Mouse (Mus musculus): ENCODE data around the gene 1110002E22Rik.

The 1110002E22Rik gene

DNA sequence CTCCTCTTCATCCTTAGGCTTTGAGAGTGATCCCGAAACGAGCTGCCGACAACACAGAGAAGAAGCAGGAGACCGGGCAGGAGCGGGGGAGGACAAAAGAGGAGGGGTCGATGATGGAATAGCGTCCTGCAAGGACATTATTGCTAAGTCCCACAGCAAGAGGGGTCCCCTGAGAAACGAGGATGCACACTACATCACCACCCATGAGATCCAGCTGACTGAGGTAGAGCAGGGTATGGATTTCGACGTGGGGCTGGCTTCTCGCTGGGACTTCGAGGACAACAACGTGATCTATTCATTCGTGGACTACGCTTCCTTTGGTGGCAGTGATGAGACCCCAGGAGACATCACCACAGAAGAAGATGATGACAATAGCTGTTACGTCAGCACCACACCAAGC is 1.1 kb downstream of the 1110002E22Rik start:
- DNase-seq = no peak

DNA sequence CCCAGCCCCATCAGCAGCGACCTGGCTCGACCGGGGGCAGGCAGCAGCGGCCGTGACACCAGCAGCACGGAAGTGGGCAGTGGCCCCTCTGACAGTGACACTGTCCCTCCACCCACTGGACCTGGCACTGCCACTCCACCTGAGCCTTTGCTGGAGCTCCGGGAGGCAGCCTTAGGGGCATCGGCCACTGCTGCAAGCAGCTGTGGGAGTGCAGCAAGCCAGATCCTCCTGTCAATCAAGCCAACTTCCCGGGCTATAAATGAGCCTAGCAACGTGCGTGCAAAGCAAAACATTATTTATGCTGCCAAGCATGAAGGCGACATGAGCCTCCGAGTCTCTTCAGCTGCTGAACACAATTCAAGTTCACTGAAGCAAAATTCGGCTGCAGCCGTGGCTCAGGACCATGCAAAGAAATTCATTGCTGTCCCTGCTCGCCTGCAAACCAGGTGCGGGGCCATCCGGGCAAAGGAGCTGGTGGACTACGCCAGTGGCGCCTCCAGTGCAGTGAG is 1.6 kb downstream of the 1110002E22Rik start:
- peak in 1 of 2 experiments; percentile 24 for DNase-seq

DNA sequence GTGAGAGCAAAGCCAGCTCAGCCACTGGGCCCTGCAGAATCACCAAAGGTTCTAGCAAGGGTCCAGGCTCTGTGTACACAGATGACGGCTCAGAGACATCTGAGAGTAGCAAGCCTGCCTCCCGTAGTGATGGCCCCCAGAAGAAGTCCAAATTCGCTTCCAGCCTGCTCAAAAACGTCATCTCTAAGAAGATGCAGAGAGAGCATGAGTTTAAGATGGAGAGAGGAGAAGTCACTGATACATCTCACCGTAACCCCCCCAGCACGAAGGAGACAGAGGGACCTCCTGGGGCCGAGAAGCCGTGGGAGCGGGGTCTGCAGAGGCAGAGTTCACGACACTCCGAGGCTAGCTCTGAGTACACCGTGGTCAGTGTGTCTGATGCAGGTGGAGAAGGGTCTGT is 2.4 kb downstream of the 1110002E22Rik start, which contains the start of gene Gm5105:
Gm5105 (minus strand) TSS at position 101 of the 400 bp plus-strand sequence.
- no peak for DNase-seq

DNA sequence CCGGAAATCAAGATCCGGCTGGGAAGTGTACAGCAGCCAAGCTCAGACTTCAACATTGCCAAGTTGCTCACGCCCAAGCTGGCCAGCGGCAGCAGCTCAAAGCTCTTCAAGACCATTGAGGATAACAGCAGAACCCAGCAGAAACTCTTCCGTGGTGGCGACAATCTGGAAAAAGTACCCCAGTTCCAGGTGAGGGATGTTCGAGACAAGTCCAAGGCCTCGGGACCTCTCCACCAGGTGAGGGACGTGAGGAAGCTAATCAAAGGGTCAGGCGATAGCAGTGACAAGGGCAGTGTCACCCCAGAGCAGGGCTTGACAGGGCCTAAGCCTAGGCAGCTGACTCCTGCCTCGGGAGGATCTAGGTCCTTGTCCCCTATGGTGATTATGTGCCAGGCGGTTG is 3.3 kb downstream of the 1110002E22Rik start:
- no peak for DNase-seq

DNA sequence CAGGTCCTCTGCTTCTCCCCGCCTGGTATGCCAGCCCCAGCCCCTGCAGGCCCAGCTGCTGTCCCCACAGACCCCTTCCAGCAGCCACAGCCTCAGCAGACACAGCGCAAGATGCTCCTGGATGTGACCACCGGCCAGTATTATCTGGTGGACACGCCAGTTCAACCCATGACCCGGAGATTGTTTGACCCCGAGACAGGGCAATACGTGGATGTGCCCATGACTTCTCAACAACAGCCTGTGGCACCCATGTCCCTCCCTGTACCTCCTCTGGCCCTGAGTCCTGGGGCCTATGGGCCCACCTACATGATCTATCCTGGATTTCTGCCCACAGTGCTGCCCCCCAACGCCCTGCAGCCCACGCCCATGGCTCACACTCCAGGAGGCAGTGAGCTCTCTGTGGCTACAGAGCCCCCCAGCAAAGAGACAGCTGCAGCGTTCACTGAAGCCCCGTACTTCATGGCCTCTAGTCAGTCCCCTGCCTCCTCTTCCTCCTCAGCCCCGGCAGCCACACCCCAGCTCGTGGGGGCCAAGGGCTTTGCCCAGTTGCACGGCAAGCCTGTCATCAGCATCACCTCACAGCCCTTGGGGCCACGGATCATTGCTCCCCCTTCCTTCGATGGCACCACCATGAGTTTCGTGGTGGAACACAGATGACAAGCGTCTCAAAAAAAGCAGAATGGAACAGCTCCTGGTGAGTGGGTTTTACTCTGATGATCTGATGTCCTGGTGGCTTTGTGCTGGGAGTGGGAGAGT is 5.1 kb downstream of the 1110002E22Rik start:
- no peak for DNase-seq

DNA sequence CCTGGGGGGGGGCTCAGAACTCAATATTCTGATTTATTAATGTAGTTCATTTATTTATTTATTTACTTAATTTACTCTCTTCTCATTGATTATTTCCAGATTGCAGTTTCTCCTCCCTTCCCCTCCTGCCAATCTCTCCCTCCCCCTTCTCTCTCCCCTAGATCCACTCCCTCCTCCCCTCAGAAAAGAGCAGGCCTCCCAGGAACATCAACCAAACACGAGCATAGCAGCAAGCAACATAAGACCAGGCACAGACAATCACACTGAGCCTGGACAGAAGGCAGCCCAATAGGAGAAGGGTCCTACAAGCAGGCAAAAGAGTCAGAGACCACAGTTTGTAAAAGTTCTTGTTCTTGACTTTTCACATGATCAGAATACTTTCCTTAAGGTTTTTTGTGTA is 6.2 kb downstream of the 1110002E22Rik start:
- DNase-seq = no peak

DNA sequence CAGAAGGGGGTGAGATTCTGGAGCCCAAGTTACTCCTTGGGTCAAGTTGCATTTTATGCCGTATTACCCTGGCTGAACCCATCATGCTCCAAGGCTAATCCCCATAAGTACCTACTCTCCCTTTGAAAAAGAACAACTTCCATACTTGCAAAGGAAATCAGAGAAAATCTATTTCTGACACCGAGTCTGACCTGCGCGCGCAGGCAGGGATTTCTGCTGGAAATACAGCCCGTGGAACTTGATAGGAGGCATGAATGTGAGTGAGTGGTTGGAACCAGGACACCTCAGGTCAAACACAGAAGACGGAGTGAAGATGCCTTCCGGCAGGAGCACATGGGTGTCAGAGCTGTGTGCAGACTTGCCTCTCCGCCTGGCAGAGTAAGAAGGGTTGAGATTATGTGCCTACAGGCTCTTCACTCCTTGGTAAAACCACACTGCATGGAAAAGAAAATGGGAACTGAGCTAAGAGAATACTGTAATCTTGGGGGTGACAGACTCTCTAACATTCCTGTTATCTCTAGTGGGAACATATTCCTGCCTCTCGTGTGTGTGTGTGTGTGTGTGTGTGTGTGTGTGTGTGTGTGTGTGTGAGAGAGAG is 6.7 kb downstream of the 1110002E22Rik start:
- DNase-seq = no peak

DNA sequence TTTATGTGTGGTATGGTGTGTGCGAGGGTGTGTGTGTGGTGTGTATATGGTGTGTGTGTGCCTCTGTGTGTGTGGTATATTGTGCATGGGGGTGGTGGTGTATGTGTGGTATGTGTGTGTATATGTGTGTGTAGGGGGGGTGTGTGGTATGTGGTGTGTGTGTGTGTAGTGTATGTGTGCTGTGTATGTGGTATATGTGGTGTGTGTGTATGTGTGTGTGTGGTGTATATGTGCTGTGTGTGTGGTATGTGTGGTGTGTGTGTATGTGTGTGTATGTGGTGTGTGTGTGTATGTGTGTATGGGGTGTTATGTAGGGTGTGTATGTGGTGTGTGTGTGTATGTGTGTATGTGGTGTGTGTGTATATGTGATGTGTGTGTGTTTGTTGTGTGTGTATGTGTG is 9.4 kb downstream of the 1110002E22Rik start:
- DNase-seq = no peak

DNA sequence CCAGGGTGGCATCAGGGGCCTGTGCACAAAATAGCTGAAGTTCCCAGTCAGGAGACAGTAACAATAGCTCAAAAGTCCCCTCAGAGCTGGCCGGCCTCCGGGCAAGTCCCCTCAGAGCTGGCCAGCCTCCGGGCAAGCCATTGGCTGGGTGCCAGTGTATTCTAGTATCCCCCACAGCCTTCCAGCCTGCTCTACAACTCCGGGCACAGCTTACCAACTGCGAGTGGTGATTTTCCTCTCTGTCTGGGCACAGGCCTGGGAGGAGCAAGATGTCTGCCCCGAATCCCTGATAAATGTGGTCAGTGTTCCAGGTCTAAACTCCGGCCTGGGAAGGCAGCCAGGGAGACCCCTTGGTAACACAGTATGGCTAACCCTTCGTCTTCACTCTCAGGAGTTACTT is 10.4 kb downstream of the 1110002E22Rik start:
- DNase-seq = peak in 1 of 2 experiments; percentile 25

DNA sequence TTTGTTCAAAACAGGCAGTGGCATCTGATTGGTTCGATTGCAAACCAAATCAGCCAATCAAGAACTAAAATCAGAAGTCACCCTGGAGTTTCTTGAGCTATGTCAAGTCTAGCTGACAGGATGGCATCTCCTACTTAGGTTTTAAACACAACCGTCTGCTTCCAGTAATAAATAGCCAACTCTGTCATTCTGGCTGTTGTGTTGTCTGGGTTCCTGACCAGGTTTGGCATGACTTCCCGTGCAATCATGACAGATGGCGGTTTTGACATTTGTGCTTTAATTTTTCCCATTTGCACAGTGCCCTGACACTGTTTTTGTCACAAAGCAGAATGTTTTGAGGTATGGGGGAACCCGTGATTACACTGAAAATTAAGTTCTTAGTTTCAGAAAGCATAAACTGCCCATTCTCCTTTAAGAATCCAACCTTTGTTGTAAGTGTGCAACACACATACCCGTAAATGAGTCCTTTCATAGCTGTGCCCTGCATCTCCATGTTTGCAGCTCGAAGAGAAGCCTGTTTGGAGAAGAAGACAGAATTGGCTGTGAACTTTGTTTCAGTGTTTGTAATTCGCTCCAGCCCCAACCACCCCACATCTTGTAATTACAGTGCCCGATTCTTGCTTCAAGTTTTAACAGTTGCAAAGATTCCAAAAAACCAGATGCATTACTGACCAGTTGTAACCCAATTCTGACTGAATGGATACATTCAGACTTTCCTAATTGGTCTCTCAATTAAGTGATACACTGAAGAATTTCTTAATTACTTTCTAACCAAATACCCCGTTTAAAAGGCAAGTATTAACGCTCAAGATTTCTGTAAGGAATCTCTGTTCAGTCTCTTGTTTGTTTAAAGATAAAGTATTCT is 12.9 kb downstream of the 1110002E22Rik start:
- DNase-seq = no peak

DNA sequence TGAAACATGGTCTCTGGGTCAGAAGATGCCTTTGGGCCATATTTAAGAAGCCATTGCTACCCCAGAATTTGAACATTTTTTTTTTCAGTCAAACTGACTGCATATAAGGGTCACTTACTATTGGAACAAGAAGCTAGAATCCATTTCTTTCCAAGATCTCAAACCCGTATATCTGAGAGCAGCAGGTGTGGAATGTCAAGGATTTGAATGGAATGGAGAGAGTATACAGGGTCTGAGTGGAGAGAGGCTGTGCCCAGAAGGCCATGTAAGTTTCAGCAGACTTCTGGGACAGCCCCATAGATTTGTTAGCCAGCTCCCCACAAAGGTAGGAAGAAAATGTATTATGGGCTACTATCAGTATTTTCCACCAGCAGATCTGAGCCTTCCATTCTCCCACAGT is 13.8 kb downstream of the 1110002E22Rik start:
- no peak for DNase-seq

DNA sequence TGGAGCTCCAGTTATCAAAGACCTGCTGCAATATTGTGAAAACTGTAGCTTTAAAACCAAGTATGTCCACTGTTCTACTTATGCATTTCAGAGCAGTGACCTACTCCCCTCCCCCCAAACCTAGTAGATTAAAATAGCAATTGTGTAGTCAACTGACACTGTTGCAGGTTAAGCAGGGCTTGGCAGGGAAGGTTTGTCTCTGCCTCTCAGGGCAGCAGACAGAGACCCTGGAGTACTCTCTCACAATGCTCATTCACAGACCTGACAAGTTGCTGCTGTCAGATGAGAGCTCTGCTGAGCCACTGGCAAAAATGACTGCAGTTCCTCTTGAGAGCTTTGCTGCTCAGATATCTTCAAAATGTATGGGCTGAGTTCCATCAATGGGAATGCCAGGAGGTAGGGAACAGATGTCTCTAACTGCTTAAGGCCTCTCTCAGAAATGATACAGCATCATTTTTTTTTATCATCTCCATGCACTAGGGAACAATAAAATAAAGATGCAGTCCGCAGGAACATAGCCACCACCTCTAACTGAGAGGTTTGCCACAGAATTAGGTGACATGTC is 18.3 kb downstream of the 1110002E22Rik start:
- DNase-seq = no peak

DNA sequence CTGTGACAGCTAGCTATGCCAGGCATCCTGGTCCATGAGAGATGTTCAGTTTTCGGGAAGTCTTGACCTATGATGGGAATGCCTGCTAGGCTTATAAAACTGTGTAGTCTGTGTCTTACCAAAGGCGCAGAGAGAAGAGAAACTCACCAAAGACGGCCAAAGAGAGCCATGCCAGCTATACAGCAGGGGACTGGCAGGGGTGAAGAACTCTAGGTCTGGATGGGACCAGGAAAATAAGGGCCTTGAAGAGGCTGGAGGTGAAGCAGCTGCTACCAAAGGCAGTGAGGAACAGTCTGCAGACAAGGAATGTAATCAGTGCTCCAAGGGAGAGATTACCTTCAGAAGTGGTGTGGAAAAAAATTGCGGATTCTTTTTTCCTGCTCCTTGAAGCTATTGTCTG is 19.0 kb downstream of the 1110002E22Rik start:
- no peak for DNase-seq

DNA sequence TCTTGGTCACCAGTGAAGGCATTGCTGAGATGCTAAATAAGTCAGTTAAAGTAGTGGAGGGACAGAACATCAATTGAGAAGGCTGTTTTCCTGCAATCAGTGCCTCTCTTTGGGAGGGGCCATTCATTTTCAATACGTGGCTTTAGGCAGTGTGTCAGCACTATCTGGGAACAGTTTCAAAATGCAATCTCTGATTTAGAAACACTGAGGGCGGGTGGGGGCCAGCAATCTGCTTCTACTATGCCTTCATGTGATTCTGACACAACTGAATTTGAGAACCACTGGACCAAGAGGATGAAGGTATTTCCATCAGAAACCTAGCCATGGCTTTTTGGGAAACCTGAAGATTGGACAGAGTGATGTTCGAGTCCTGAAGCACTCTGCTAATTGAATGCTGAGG is 30.4 kb downstream of the 1110002E22Rik start:
- DNase-seq = no peak

DNA sequence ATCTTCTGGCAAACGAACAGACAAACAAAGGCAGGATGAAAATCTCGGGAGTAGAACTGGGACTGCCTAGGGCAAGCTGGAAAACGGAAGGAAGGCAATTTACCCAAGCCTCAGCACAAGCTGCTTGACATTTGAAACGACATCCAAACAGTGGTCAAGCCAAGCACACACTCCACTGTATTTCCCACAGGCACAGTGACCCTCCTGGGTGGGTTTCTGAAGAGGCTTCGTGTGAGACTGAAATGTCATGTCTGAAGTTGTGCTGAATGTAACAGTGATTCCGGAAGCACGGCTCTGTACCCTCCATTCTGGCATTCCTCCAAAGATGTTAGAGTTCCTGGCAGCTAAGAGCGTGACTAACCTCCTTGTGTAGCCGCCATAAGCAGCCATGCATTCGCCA is 30.9 kb downstream of the 1110002E22Rik start:
- DNase-seq = no peak

DNA sequence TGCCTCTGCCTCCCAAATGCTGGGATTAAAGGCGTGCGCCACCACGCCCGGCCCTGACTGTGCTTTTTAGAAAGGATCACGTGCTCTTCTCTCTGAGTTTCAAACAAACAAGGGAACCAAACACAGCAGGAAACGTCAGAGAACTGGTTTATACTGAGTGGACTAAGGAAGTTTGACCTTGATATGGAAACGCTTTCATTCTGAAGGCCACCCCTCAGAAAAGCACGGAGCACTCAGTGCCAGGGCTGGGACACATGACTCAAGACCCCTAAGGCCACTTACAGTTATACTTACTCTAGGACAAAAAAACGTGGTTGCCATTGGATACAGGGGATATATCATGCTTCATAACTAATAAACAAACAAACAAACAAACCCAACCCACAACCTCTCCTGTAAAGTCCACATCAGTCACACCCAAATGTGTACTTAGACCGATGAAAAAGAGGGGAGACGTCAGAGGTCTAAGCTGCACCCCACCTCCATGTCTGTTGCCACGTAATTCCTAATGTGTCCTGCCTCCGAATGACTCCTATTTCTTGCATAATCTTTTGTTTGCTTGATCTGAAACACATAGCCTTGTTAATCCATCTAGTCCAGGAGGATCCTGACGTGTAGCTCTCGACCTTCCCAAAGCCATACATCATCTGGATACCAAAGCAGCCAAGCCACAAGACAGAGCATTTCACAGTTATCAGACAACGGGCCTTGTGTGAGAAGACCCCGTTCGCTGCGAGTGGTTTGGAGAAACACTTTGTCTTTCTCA is 31.6 kb downstream of the 1110002E22Rik start:
- DNase-seq = no peak

DNA sequence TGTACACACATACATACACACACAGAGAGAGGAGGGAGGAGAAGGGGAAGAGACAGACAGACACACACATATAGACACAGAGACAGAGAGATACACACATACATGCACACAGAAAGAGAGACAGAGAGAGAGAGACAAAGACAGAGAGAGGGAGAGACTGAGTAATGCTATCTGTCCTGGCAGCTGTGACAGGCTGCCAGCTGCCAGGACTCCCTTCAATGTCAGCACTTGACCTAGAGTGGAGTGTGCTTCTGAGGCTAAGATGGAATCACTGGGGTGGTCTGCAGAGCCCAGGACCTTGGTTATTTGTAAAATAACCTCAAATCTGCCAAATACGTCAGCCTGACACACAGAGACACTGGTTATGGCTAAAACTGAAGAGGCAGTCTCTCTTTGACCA is 32.9 kb downstream of the 1110002E22Rik start:
- no peak for DNase-seq

DNA sequence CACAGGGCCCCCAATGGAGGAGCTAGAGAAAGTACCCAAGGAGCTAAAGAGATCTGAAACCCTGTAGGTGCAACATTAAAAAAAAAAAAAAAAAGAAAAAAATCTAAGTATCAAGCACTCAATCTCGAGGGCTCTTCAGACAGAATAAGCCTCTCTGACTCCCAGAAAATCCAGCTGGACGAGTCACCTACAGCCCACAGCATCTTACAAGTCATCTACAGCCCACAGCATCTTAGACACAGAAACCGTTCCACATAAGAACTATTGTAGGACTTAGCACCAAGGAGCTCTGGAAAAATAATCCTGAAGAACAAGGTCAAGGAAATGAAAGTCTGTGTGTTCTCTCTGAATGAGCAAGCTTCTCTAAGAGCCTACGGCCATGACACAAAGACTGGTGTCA is 37.1 kb downstream of the 1110002E22Rik start:
- DNase-seq = no peak

DNA sequence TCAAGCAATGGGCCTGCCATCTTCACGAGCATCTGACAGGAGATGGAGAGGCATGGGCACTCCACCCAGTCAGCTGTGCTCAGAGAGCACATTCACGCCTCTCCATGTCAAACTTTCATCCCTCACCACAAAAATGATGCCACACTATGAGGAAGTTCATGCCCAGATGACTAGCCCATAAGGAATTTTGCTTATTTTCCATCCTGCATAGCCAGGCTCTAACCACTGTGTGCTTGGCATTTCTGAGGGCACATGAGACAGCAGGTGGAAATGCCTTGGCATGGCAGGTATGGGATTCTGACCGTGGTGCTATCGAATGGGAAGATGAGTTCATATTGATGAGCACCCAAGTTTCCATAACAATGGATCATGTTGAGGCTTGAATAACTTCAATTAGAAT is 38.8 kb downstream of the 1110002E22Rik start:
- DNase-seq = no peak

DNA sequence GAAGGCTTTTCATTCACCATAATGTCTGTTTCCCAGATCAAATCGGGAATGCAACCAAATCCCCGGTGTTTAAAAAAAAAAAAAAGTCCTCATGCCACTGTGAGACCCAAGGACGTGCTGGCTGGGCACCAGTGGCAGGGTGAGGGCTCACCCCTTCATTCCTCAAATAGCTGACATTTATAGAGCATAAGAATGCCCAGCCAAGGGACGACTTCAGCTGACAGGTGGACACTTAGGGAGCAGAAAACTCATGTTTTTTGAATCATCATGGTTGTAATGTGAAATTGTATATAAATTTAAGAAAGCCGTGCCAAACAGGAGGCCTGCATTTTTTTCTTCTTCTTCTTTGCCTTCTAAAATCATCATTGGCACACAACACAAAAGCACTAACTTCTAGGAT is 40.2 kb downstream of the 1110002E22Rik start:
- DNase-seq = no peak

DNA sequence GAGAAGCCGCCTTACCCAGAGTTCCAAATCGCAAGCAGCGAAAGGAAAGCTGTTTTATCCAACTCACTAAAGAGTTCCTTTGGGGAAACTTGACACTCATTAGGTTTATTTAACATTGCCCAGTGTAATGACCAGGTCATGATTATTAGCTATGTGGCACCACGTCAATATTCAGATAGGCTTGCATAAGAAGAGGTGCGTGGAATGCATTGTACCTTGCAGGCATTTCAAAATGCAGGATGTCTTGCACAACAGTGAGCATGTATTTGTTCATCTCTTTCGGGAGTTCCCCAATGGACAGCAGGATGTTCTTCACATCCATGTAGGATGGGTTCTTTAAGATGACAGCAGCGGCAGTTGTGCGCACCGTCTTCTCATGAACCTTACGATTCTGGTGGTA is 42.0 kb downstream of the 1110002E22Rik start:
- no peak for DNase-seq

Data from lung, postnatal 4 days (tissue).